Mouse (Mus musculus) CH12.LX (cell line): ENCODE data around the gene Alox12b. TPM values are rescaled to one million over a fixed set of nuclear protein-coding genes. Genes with fewer than 3 reads are reported as not detected.

Experiments
- DNase-seq: peaks from one replicate; pipeline ENCODE4 v3.0.0-alpha.2; 2013; ENCODE audit errors: extremely low read depth
- H3K27ac ChIP-seq: 2 replicates; pipeline ENCODE4 v1.5.1; 2012; ENCODE audit warnings: low read depth, mild to moderate bottlenecking, control low read depth, moderate library complexity; ENCODE audit not compliant: insufficient read depth
- H3K27me3 ChIP-seq: replicated peaks from 2 replicates; pipeline ENCODE3; 2012; ENCODE audit warnings: inconsistent platforms
- H3K36me3 ChIP-seq, 2 experiments: replicated peaks in 1 of 2; 2 replicates each; pipeline versions ENCODE3 to v1.6.1; 2012; ENCODE audit warnings: inconsistent platforms in 1 of 2, low read length in 1 of 2, mild to moderate bottlenecking in 1 of 2, mixed read lengths in 1 of 2, moderate library complexity in 1 of 2; ENCODE audit not compliant: control insufficient read depth in 1 of 2, insufficient read depth in 1 of 2
- H3K4me1 ChIP-seq, 2 experiments: 2 replicates each; pipeline ENCODE4 v1.6.1; 2012; ENCODE audit warnings: inconsistent platforms in 1 of 2, moderate library complexity in 1 of 2; ENCODE audit not compliant: insufficient read depth in 2 of 2, control insufficient read depth in 1 of 2
- H3K4me2 ChIP-seq: 2 replicates; pipeline ENCODE4 v1.6.1; 2012; ENCODE audit warnings: low read depth, mild to moderate bottlenecking, control low read depth; ENCODE audit not compliant: poor library complexity, insufficient read depth, severe bottlenecking
- H3K4me3 ChIP-seq, 3 experiments: fragments of 150-350 bp in 1 of 3; sonication (generic) in 1 of 3; replicated peaks in 1 of 3; 2 replicates each; pipeline versions ENCODE3 to v1.5.1; 2011 to 2012; ENCODE audit warnings: low read depth in 2 of 3, low read length in 2 of 3, mild to moderate bottlenecking in 2 of 3, moderate library complexity in 2 of 3, control low read depth in 1 of 3, improper control_type of control experiment in 1 of 3, inconsistent platforms in 1 of 3, mixed read lengths in 1 of 3; ENCODE audit not compliant: poor library complexity in 1 of 3
- H3K79me2 ChIP-seq: replicated peaks from 2 replicates; pipeline ENCODE4 v1.6.1; 2012; ENCODE audit warnings: mild to moderate bottlenecking, moderate library complexity; ENCODE audit not compliant: control insufficient read depth, poor library complexity, insufficient read depth, severe bottlenecking; ENCODE audit errors: extremely low read depth
- H3K9ac ChIP-seq: 2 replicates; pipeline ENCODE4 v1.6.1; 2012; ENCODE audit warnings: low read depth, mild to moderate bottlenecking, control low read depth, moderate library complexity; ENCODE audit not compliant: insufficient read depth
- H3K9me3 ChIP-seq: replicated peaks from 2 replicates; pipeline ENCODE3; 2012; ENCODE audit warnings: low read length, inconsistent platforms, mixed read lengths
- CTCF ChIP-seq, 2 experiments: IDR thresholded peaks in 1 of 2; conservative IDR thresholded peaks in 1 of 2; 2 replicates each; pipeline ENCODE4 v1.5.1; 2011 to 2012; ENCODE audit warnings: low read depth in 2 of 2, low read length in 2 of 2, improper control_type of control experiment in 1 of 2, inconsistent platforms in 1 of 2, mild to moderate bottlenecking in 1 of 2, moderate library complexity in 1 of 2
- E2F4 ChIP-seq: IDR thresholded peaks from 2 replicates; pipeline ENCODE4 v1.6.1; 2011; ENCODE audit warnings: low read depth, low read length, improper control_type of control experiment; ENCODE audit not compliant: insufficient replicate concordance
- ELF1 ChIP-seq: IDR thresholded peaks from 2 replicates; pipeline ENCODE4 v1.6.1; 2014; ENCODE audit warnings: low read depth, mild to moderate bottlenecking, inconsistent platforms, low read length, improper control_type of control experiment
- EP300 ChIP-seq: IDR thresholded peaks from 2 replicates; pipeline ENCODE4 v1.6.1; 2011; ENCODE audit warnings: low read length, improper control_type of control experiment
- HCFC1 ChIP-seq: IDR thresholded peaks from 2 replicates; pipeline ENCODE4 v1.6.1; 2012; ENCODE audit warnings: low read depth, mild to moderate bottlenecking, inconsistent platforms, low read length, improper control_type of control experiment
- MAX ChIP-seq: IDR thresholded peaks from 2 replicates; pipeline ENCODE4 v1.6.1; 2011; ENCODE audit warnings: low read length, improper control_type of control experiment
- MAZ ChIP-seq: IDR thresholded peaks from 2 replicates; pipeline ENCODE4 v1.6.1; 2012; ENCODE audit warnings: low read depth, mild to moderate bottlenecking, inconsistent platforms, low read length, improper control_type of control experiment, moderate library complexity
- MEF2A ChIP-seq: IDR thresholded peaks from 2 replicates; pipeline ENCODE4 v1.6.1; 2014; ENCODE audit warnings: low read depth, mild to moderate bottlenecking, inconsistent platforms, low read length, improper control_type of control experiment, borderline replicate concordance
- MXI1 ChIP-seq: IDR thresholded peaks from 2 replicates; pipeline ENCODE4 v1.6.1; 2011; ENCODE audit warnings: mild to moderate bottlenecking, low read depth, low read length, improper control_type of control experiment
- PAX5 ChIP-seq: IDR thresholded peaks from 2 replicates; pipeline ENCODE4 v1.6.1; 2012; ENCODE audit warnings: low read length, inconsistent platforms, mixed read lengths
- POLR2A ChIP-seq: IDR thresholded peaks from 2 replicates; pipeline ENCODE4 v1.6.1; 2011; ENCODE audit warnings: low read depth, mild to moderate bottlenecking, improper control_type of control experiment, low read length
- RAD21 ChIP-seq: IDR thresholded peaks from 2 replicates; pipeline ENCODE4 v1.6.1; 2011; ENCODE audit warnings: low read depth, mild to moderate bottlenecking, low read length, improper control_type of control experiment, moderate library complexity
- RCOR1 ChIP-seq: conservative IDR thresholded peaks from 2 replicates; pipeline ENCODE4 v1.6.1; 2012; ENCODE audit warnings: low read depth, mild to moderate bottlenecking, inconsistent platforms, low read length, improper control_type of control experiment
- SMC3 ChIP-seq: IDR thresholded peaks from 2 replicates; pipeline ENCODE4 v1.6.1; 2011; ENCODE audit warnings: low read depth, low read length, improper control_type of control experiment
- UBTF ChIP-seq: IDR thresholded peaks from 2 replicates; pipeline ENCODE4 v1.6.1; 2012; ENCODE audit warnings: low read depth, mild to moderate bottlenecking, inconsistent platforms, low read length, improper control_type of control experiment, moderate library complexity
- USF1 ChIP-seq: IDR thresholded peaks from 2 replicates; pipeline ENCODE4 v1.6.1; 2014; ENCODE audit warnings: low read depth, mild to moderate bottlenecking, inconsistent platforms, low read length, improper control_type of control experiment
- ZC3H11A ChIP-seq: IDR thresholded peaks from 2 replicates; pipeline ENCODE4 v1.6.1; 2012; ENCODE audit warnings: low read depth, mild to moderate bottlenecking, inconsistent platforms, low read length, improper control_type of control experiment
- ZNF384 ChIP-seq: IDR thresholded peaks from 2 replicates; pipeline ENCODE4 v1.6.1; 2012; ENCODE audit warnings: low read depth, low read length, improper control_type of control experiment, inconsistent platforms
- dilution Hi-C: fragments of 300-500 bp; cut with MboI; formaldehyde crosslinking; loops from 2 replicates; pipeline ENCODE4 v1.14.3; 2020; ENCODE audit warnings: low sequenced_read_pairs; ENCODE audit not compliant: extremely low pct_unique_long_range_greater_than_20kb, extremely low pct_ligation_motif_present
- in situ Hi-C: fragments of 300-500 bp; cut with MboI; formaldehyde crosslinking; loops from 3 replicates; pipeline ENCODE4 v1.14.3; 2019; ENCODE audit warnings: low sequenced_read_pairs, low pct_ligation_motif_present, low pct_unique_long_range_greater_than_20kb, mixed read lengths
- polyA plus RNA-seq: library from polyadenylated mRNA; unstranded; fragments of >175 nt; gene quantifications from 2 replicates; pipeline ENCODE4 v1.2.1, GENCODE M21; 2012; ENCODE audit warnings: low read depth; ENCODE audit not compliant: insufficient read length
- total RNA-seq, 2 experiments: library from RNA; depleted of rRNA; stranded (reverse); fragments of 300-350 nt in 1 of 2; fragments of >200 nt in 1 of 2; gene quantifications; 2 replicates each; pipeline ENCODE4 v1.2.3; 2012 to 2014

Gene Alox12b
- total and polyA plus RNA-seq, 3 experiments, result not detected

DNA sequence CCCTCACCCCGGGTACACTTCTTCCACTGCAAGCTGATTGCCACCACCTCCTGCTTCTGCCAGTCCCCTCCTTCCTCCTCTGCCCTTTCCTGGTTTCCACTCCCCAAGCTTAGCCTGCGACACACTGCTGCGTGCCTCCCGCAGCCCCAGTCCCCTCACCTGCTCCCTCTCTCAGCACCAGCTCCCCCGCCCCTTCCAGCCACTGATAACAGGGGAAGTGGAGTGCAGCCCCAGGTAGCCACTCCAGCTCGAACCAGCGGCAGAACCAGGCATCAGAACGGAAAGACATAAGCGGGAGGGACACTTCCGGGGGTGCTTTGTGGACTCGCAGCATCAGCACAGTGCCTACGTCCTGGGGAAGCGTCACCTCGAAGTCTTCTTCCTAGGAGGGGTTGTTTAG, 40.4 kb downstream of the Alox12b start:
- H3K4me2 ChIP-seq, result peak overlapping the region; percentile 42
- no peak overlapping the region for H3K9ac ChIP-seq
- peaks cover 2 to 10% of the 10 kb centered on the region in 2 experiments; a peak in 3 of 4 replicates for H3K4me1 ChIP-seq
- no peaks in the 10 kb centered on the region for H3K9me3 ChIP-seq
- TF ChIP-seq RCOR1, result no peak
- no peak for TF ChIP-seq HCFC1
- no peak for TF ChIP-seq PAX5
- TF ChIP-seq MAX, result no peak
- no peak for TF ChIP-seq RAD21
- no peak for TF ChIP-seq ZNF384
- no peak for TF ChIP-seq USF1
- no peak for TF ChIP-seq POLR2A
- no peak for TF ChIP-seq E2F4
- TF ChIP-seq UBTF, result no peak
- TF ChIP-seq ELF1, result no peak
- no peak for TF ChIP-seq SMC3
- no peak for TF ChIP-seq MXI1
- no peak for TF ChIP-seq MAZ
- no peak for TF ChIP-seq ZC3H11A
- no peak for TF ChIP-seq EP300
- TF ChIP-seq, all 38 proteins: peak for 0
- dilution Hi-C loops, result no loop called here
- H3K27ac ChIP-seq, result no peak overlapping the region
- DNase-seq, result no peak
- H3K4me3 ChIP-seq, result peak overlapping the region in 1 of 3 experiments; percentile 10
- no peaks in the 10 kb centered on the region for H3K79me2 ChIP-seq
- H3K27me3 ChIP-seq, result peaks cover 70% of the 10 kb centered on the region
- no peaks in the 10 kb centered on the region for H3K36me3 ChIP-seq
- in situ Hi-C loops, result no loop called here

DNA sequence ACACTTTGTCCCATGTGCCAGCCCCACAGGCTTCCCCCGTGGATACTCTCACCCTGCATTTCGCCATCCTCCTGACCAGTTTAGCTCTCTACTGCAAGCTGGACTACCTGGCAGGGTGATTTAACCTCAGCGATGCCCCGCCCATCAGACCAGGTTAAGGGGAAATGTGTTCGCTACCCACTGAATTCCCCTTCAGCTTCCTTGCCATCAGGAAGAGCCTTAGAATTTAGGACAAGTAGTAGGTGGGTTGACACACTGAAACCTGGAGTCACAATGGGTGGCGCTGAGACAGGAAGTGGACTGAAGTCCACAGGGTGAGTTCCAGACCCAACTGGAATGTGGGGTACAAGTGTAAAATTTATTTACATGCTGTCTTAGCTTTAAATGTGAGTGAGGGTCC, 41.0 kb downstream of the Alox12b start, which contains the start of gene Alox8:
Alox8 (minus strand) TSS at position 101 of the 400 bp plus-strand sequence.
- no peak for DNase-seq
- no peak for TF ChIP-seq MXI1
- no peak for TF ChIP-seq SMC3
- no peak for TF ChIP-seq PAX5
- TF ChIP-seq MEF2A, result no peak
- no peak for TF ChIP-seq CTCF (conservative IDR thresholded peaks at IDR 0.05 in 1 of 2, IDR thresholded peaks at IDR 0.05 in 1 of 2; ENCODE audit: low read depth in 2 of 2, low read length in 2 of 2)
- peak within 1 kb of the TSS in 1 of 3 experiments; percentile 10 for H3K4me3 ChIP-seq
- no peaks in the 10 kb centered on the region for H3K79me2 ChIP-seq
- H3K4me2 ChIP-seq, result peak within 1 kb of the TSS; percentile 42
- H3K27ac ChIP-seq, result no peak within 1 kb of the TSS
- no peaks in the 10 kb centered on the region for H3K9me3 ChIP-seq
- no peaks in the 10 kb centered on the region for H3K36me3 ChIP-seq
- in situ Hi-C loops, result no loop called here
- peaks cover 2 to 10% of the 10 kb centered on the region in 2 experiments; a peak in 3 of 4 replicates for H3K4me1 ChIP-seq
- peaks cover 73% of the 10 kb centered on the region for H3K27me3 ChIP-seq
- no peak within 1 kb of the TSS for H3K9ac ChIP-seq
- dilution Hi-C loops, result no loop called here
